Mouse (Mus musculus) heart, embryonic 14.5 days (tissue): ENCODE results near the gene Abcd2. TPM values are rescaled to one million over a fixed set of nuclear protein-coding genes. Genes with fewer than 3 reads are reported as not detected.

Experiments
- ATAC-seq: fragments of 200-750 bp; cut with Nextera tagmentation; 2 replicates; pipeline ENCODE4 v1.8.0; 2017; ENCODE audit warnings: low read depth, moderate TSS enrichment; ENCODE audit not compliant: insufficient number of reproducible peaks, insufficient read depth, low FRiP score
- H3K27ac ChIP-seq, 2 experiments: fragments of 200-500 bp in 1 of 2; fragments of 300-500 bp in 1 of 2; sonication (generic) in 1 of 2; replicated peaks in 1 of 2; 2 replicates each; pipeline ENCODE4 v1.5.1; 2012 to 2014; ENCODE audit warnings: low read depth in 2 of 2, low read length in 2 of 2, control low read depth in 1 of 2, mild to moderate bottlenecking in 1 of 2, mixed read lengths in 1 of 2; ENCODE audit not compliant: control insufficient read depth in 1 of 2, insufficient read depth in 1 of 2
- H3K27me3 ChIP-seq: fragments of 300-500 bp; sonication (generic); 2 replicates; pipeline ENCODE4 v1.6.1; 2014; ENCODE audit warnings: mild to moderate bottlenecking, low read length, control low read depth; ENCODE audit not compliant: control insufficient read depth, insufficient read depth
- H3K36me3 ChIP-seq: fragments of 300-500 bp; sonication (generic); 2 replicates; pipeline ENCODE4 v1.6.1; 2014; ENCODE audit warnings: mild to moderate bottlenecking, control low read depth, low read length, mixed read lengths; ENCODE audit not compliant: control insufficient read depth, insufficient read depth
- H3K4me1 ChIP-seq, 2 experiments: fragments of 200-500 bp in 1 of 2; fragments of 300-500 bp in 1 of 2; sonication (generic) in 1 of 2; 2 replicates each; pipeline ENCODE4 v1.6.1; 2012 to 2014; ENCODE audit warnings: low read length in 2 of 2, control low read depth in 1 of 2, mixed read lengths in 1 of 2; ENCODE audit not compliant: control insufficient read depth in 2 of 2, insufficient read depth in 2 of 2
- H3K4me2 ChIP-seq: fragments of 300-500 bp; sonication (generic); 2 replicates; pipeline ENCODE4 v1.6.1; 2014; ENCODE audit warnings: mild to moderate bottlenecking, low read length
- H3K4me3 ChIP-seq, 2 experiments: fragments of 200-500 bp in 1 of 2; fragments of 300-500 bp in 1 of 2; sonication (generic) in 1 of 2; 2 replicates each; pipeline ENCODE4 v1.5.1; 2012 to 2014; ENCODE audit warnings: low read length in 2 of 2, mild to moderate bottlenecking in 2 of 2, control low read depth in 1 of 2, low read depth in 1 of 2, moderate library complexity in 1 of 2; ENCODE audit not compliant: control insufficient read depth in 1 of 2, insufficient read depth in 1 of 2
- H3K9ac ChIP-seq: fragments of 300-500 bp; sonication (generic); 2 replicates; pipeline ENCODE4 v1.6.1; 2014; ENCODE audit warnings: mild to moderate bottlenecking, low read length
- H3K9me3 ChIP-seq: fragments of 300-500 bp; sonication (generic); 2 replicates; pipeline ENCODE4 v1.6.1; 2016; ENCODE audit warnings: low read length, control low read depth; ENCODE audit not compliant: control insufficient read depth
- WGBS: fragments of 180-500 bp; shearing (Covaris S2); extraction: QIAGEN DNeasy Blood & Tissue Kit; methylation state at CpG from one replicate; pipeline ENCODE4 v1.1.7; 2014; 5-methylcytosine and 5-hydroxymethylcytosine counted together
- polyA plus RNA-seq: library from polyadenylated mRNA; unstranded; fragments of >200 nt; fragmentation: Nextera tagmentation; extraction: Ambion mirVana; gene quantifications from 2 replicates; pipeline ENCODE4 v1.2.1, GENCODE M21; 2014

The Abcd2 gene
- 0.85 and 0.92 TPM in 2 replicates for polyA plus RNA-seq

GRCm38 (mm10) chr15:91191412-91192222 is at the start of gene Abcd2:
TSS of gene Abcd2 (minus strand) at chr15:91191799.
- Histone ChIP-seq H3K9me3 (no peaks in the 10 kb centered on the region), H3K9ac (peak within 1 kb of the TSS; percentile 72), H3K4me2 (peak within 1 kb of the TSS; percentile 77), H3K4me1 (no peaks in the 10 kb centered on the region), H3K27me3 (no peaks in the 10 kb centered on the region), H3K36me3 (no peaks in the 10 kb centered on the region), H3K4me3 (peak within 1 kb of the TSS; percentile 44 to 57), H3K27ac (peak within 1 kb of the TSS; percentile 42 to 75)
- ATAC-seq = peak; percentile 71; the same call in 1 of the 2 replicates
- WGBS = under 1% methylated on average over 22 of the region's 22 CpGs

GRCm38 (mm10) chr15:91240683-91241335 is 49.2 kb upstream of the Abcd2 start:
- H3K4me3 ChIP-seq = no peak overlapping the region
- 81% methylated on average over 3 of the region's 3 CpGs for WGBS
- no peaks in the 10 kb centered on the region for H3K27me3 ChIP-seq
- H3K36me3 ChIP-seq = no peaks in the 10 kb centered on the region
- no peak overlapping the region for H3K9ac ChIP-seq
- H3K4me1 ChIP-seq = no peaks in the 10 kb centered on the region
- H3K4me2 ChIP-seq = no peak overlapping the region
- ATAC-seq = no peak
- no peak overlapping the region for H3K27ac ChIP-seq
- no peaks in the 10 kb centered on the region for H3K9me3 ChIP-seq

GRCm38 (mm10) chr15:91237294-91237693 is 45.7 kb upstream of the Abcd2 start:
- no peaks in the 10 kb centered on the region for H3K27me3 ChIP-seq
- H3K4me2 ChIP-seq = no peak overlapping the region
- no peaks in the 10 kb centered on the region for H3K9me3 ChIP-seq
- no peak for ATAC-seq
- no peaks in the 10 kb centered on the region for H3K36me3 ChIP-seq
- no peak overlapping the region for H3K27ac ChIP-seq
- 78% methylated on average over 5 of the region's 5 CpGs for WGBS
- H3K4me1 ChIP-seq = no peaks in the 10 kb centered on the region
- H3K4me3 ChIP-seq = no peak overlapping the region
- no peak overlapping the region for H3K9ac ChIP-seq

GRCm38 (mm10) chr15:91206518-91206917 is 14.9 kb upstream of the Abcd2 start:
- Histone ChIP-seq H3K27ac (no peak overlapping the region), H3K9ac (no peak overlapping the region), H3K36me3 (no peaks in the 10 kb centered on the region), H3K4me3 (no peak overlapping the region), H3K27me3 (no peaks in the 10 kb centered on the region), H3K9me3 (no peaks in the 10 kb centered on the region), H3K4me1 (no peaks in the 10 kb centered on the region), H3K4me2 (no peak overlapping the region)
- WGBS = 89% methylated on average over 5 of the region's 5 CpGs
- ATAC-seq = no peak

- Histone ChIP-seq H3K9me3 (no peaks in the 10 kb centered on the region), H3K9ac (no peak overlapping the region), H3K36me3 (no peaks in the 10 kb centered on the region), H3K27me3 (no peaks in the 10 kb centered on the region), H3K4me2 (no peak overlapping the region), H3K27ac (no peak overlapping the region), H3K4me3 (no peak overlapping the region), H3K4me1 (no peaks in the 10 kb centered on the region)
- WGBS = 85% methylated on average over 3 of the region's 3 CpGs
- ATAC-seq = no peak
Measured at GRCm38 (mm10) chr15:91203521-91203920, 11.9 kb upstream of the Abcd2 start.

- ATAC-seq = no peak
Measured at GRCm38 (mm10) chr15:91202486-91202885, 10.9 kb upstream of the Abcd2 start.

GRCm38 (mm10) chr15:91200833-91201232 is 9.2 kb upstream of the Abcd2 start:
- no peaks in the 10 kb centered on the region for H3K36me3 ChIP-seq
- H3K4me3 ChIP-seq = no peak overlapping the region
- no peak overlapping the region for H3K4me2 ChIP-seq
- ATAC-seq = no peak
- no peak overlapping the region for H3K9ac ChIP-seq
- H3K27ac ChIP-seq = no peak overlapping the region
- WGBS = 63% methylated on average over 1 of the region's 1 CpGs
- H3K27me3 ChIP-seq = no peaks in the 10 kb centered on the region
- H3K9me3 ChIP-seq = no peaks in the 10 kb centered on the region
- no peaks in the 10 kb centered on the region for H3K4me1 ChIP-seq

More at GRCm38 (mm10) chr15:91202486-91202885, 10.9 kb upstream of the Abcd2 start:
- Histone ChIP-seq H3K9me3 (no peaks in the 10 kb centered on the region), H3K27ac (no peak overlapping the region), H3K9ac (no peak overlapping the region), H3K4me1 (no peaks in the 10 kb centered on the region), H3K36me3 (no peaks in the 10 kb centered on the region), H3K4me2 (no peak overlapping the region), H3K27me3 (no peaks in the 10 kb centered on the region), H3K4me3 (no peak overlapping the region)
- 87% methylated on average over 1 of the region's 1 CpGs for WGBS
